In genomic region chr14:51884598-51885331, GRCm38 (mm10) we compare ENCODE assay signal across 8 mouse cellular contexts. TPM values are rescaled to one million over a fixed set of nuclear protein-coding genes. Genes with fewer than 3 reads are reported as not detected.
A peak's percentile ranks its signal among the peaks of the same experiment; 100 is the strongest.
DNase-seq lines count a peak whose midpoint lies in the region; ATAC-seq and TF ChIP-seq lines count a peak whose summit lies in the region.

TSS of gene Mettl17 (plus strand) at chr14:51884842.

- H3K36me3 ChIP-seq in forebrain, embryonic 10.5 days (replicated peaks), result peaks cover 38% of the 10 kb centered on the region
- peaks cover 32% of the 10 kb centered on the region for H3K36me3 ChIP-seq in heart, embryonic 15.5 days
- H3K36me3 ChIP-seq in liver, embryonic 14.5 days (replicated peaks; ENCODE audit: control insufficient read depth, insufficient read depth, low read depth), result no peaks in the 10 kb centered on the region
- peaks cover 11% of the 10 kb centered on the region; the same call in 1 of the 2 replicates for H3K36me3 ChIP-seq in neural tube, embryonic 11.5 days (ENCODE audit: control insufficient read depth, insufficient read depth, low read length)
- H3K36me3 ChIP-seq in stomach, postnatal 0 days (ENCODE audit: control insufficient read depth, insufficient read depth, low read length), result peaks cover 6% of the 10 kb centered on the region

- peak within 1 kb of the TSS; percentile 90 for H3K4me2 ChIP-seq in heart, embryonic 15.5 days
- peak within 1 kb of the TSS; percentile 96 for H3K4me2 ChIP-seq in liver, embryonic 14.5 days (ENCODE audit: low read depth)
- peak within 1 kb of the TSS; percentile 81 for H3K4me2 ChIP-seq in neural tube, embryonic 11.5 days (ENCODE audit: low read depth)
- H3K4me2 ChIP-seq in stomach, postnatal 0 days (replicated peaks; ENCODE audit: low read depth), result peak within 1 kb of the TSS; percentile 77

- peak within 1 kb of the TSS; percentile 75 for H3K9ac ChIP-seq in heart, embryonic 15.5 days
- H3K9ac ChIP-seq in liver, embryonic 14.5 days (replicated peaks), result peak within 1 kb of the TSS; percentile 55
- peak within 1 kb of the TSS; percentile 69 for H3K9ac ChIP-seq in neural tube, embryonic 11.5 days (ENCODE audit: low read length)
- H3K9ac ChIP-seq in stomach, postnatal 0 days (ENCODE audit: low read length), result peak within 1 kb of the TSS; percentile 68

- no peak for TF ChIP-seq CTCF in liver, embryonic 14.5 days (IDR thresholded peaks at IDR 0.05; ENCODE audit: low read depth)
- no peak; the same call in 1 of the 2 replicates for TF ChIP-seq CTCF in stomach, postnatal 0 days (IDR thresholded peaks at IDR 0.05; ENCODE audit: low read depth)

- peak within 1 kb of the TSS; percentile 92 for H3K27ac ChIP-seq in forebrain, embryonic 10.5 days
- peak within 1 kb of the TSS; percentile 81 for H3K27ac ChIP-seq in heart, embryonic 15.5 days
- peak within 1 kb of the TSS; percentile 1; the same call in 1 of the 2 replicates for H3K27ac ChIP-seq in liver, embryonic 14.5 days
- H3K27ac ChIP-seq in neural tube, embryonic 11.5 days (ENCODE audit: low read depth, low read length), result peak within 1 kb of the TSS; percentile 62
- H3K27ac ChIP-seq in stomach, postnatal 0 days (replicated peaks), result peak within 1 kb of the TSS; percentile 86

- peak within 1 kb of the TSS; percentile 62 for H3K4me3 ChIP-seq in forebrain, embryonic 10.5 days
- peak within 1 kb of the TSS; percentile 89 for H3K4me3 ChIP-seq in heart, embryonic 15.5 days
- H3K4me3 ChIP-seq in liver, embryonic 14.5 days (ENCODE audit: insufficient read depth in 1 of 2, low read depth in 2 of 2, low read length in 2 of 2), result peak within 1 kb of the TSS; percentile 79 to 90
- peak within 1 kb of the TSS; percentile 82 for H3K4me3 ChIP-seq in neural tube, embryonic 11.5 days (ENCODE audit: low read depth, low read length)
- H3K4me3 ChIP-seq in stomach, postnatal 0 days (ENCODE audit: low read depth, low read length), result peak within 1 kb of the TSS; percentile 58

- H3K4me1 ChIP-seq in forebrain, embryonic 10.5 days, result peaks cover 19% of the 10 kb centered on the region
- peaks cover 17% of the 10 kb centered on the region for H3K4me1 ChIP-seq in heart, embryonic 15.5 days (replicated peaks)
- peaks cover 6 to 11% of the 10 kb centered on the region in 2 experiments for H3K4me1 ChIP-seq in liver, embryonic 14.5 days (replicated peaks; ENCODE audit: control insufficient read depth in 2 of 2, insufficient read depth in 2 of 2, low read length in 1 of 2)
- peaks cover 6% of the 10 kb centered on the region; the same call in 1 of the 2 replicates for H3K4me1 ChIP-seq in neural tube, embryonic 11.5 days (ENCODE audit: control insufficient read depth, insufficient read depth, low read length)
- H3K4me1 ChIP-seq in stomach, postnatal 0 days (replicated peaks; ENCODE audit: control insufficient read depth, insufficient read depth), result no peaks in the 10 kb centered on the region

- peak; percentile 96 for ATAC-seq in heart, embryonic 15.5 days (replicated peaks; ENCODE audit: insufficient number of reproducible peaks, insufficient read depth, low FRiP score, low read depth)
- peak; percentile 99 for ATAC-seq in liver, embryonic 14.5 days (ENCODE audit: insufficient read depth)
- peak; percentile 97 for ATAC-seq in neural tube, embryonic 11.5 days (ENCODE audit: insufficient read depth, low FRiP score, low TSS enrichment)
- ATAC-seq in stomach, postnatal 0 days (ENCODE audit: low FRiP score, low TSS enrichment), result peak; percentile 99

- WGBS in forebrain, embryonic 10.5 days, result under 1% methylated on average over 43 of the region's 43 CpGs
- WGBS in heart, embryonic 15.5 days, result under 1% methylated on average over 43 of the region's 43 CpGs
- WGBS in liver, embryonic 14.5 days (ENCODE audit: insufficient replicate concordance), result under 1% methylated on average over 43 of the region's 43 CpGs
- under 1% methylated on average over 42 of the region's 43 CpGs for WGBS in neural tube, embryonic 11.5 days
- WGBS in stomach, postnatal 0 days, result under 1% methylated on average over 43 of the region's 43 CpGs

- H3K27me3 ChIP-seq in forebrain, embryonic 10.5 days (ENCODE audit: poor library complexity, severe bottlenecking), result no peaks in the 10 kb centered on the region
- H3K27me3 ChIP-seq in heart, embryonic 15.5 days, result no peaks in the 10 kb centered on the region
- no peaks in the 10 kb centered on the region for H3K27me3 ChIP-seq in liver, embryonic 14.5 days (ENCODE audit: control insufficient read depth, insufficient read depth, low read length)
- H3K27me3 ChIP-seq in neural tube, embryonic 11.5 days (ENCODE audit: control insufficient read depth, insufficient read depth, low read length), result no peaks in the 10 kb centered on the region
- no peaks in the 10 kb centered on the region for H3K27me3 ChIP-seq in stomach, postnatal 0 days (ENCODE audit: control insufficient read depth, insufficient read depth, low read length)

- DNase-seq in CD8-positive naive resting alpha-beta T cell, adult 2 months (ENCODE audit: low read depth in 2 of 2, low spot score in 2 of 2), result peak; percentile 92 to 95
- peak; percentile 90 for DNase-seq in c-Kit-positive CD71-negative TER-119-negative erythroid progenitor cells, embryonic 14.5 days (ENCODE audit: low read depth)
- DNase-seq in forebrain, embryonic 10.5 days (ENCODE audit: extremely low spot score, low spot score), result peak; percentile 96
- peak; percentile 98 for DNase-seq in kidney, postnatal 25 days
- DNase-seq in liver, embryonic 14.5 days (ENCODE audit: low read depth in 3 of 3, low spot score in 3 of 3), result peak; percentile 83 to 90 (median 89)
- DNase-seq in neural tube, embryonic 11.5 days (ENCODE audit: low spot score), result peak; percentile 95
- peak; percentile 98 for DNase-seq in stomach, postnatal 0 days (ENCODE audit: low spot score)

- no peaks in the 10 kb centered on the region for H3K9me3 ChIP-seq in forebrain, embryonic 10.5 days
- no peaks in the 10 kb centered on the region for H3K9me3 ChIP-seq in heart, embryonic 15.5 days (replicated peaks)
- H3K9me3 ChIP-seq in liver, embryonic 14.5 days (ENCODE audit: control insufficient read depth, low read length), result no peaks in the 10 kb centered on the region
- no peaks in the 10 kb centered on the region for H3K9me3 ChIP-seq in neural tube, embryonic 11.5 days (ENCODE audit: control insufficient read depth, low read length)
- H3K9me3 ChIP-seq in stomach, postnatal 0 days (ENCODE audit: control insufficient read depth, low read length), result no peaks in the 10 kb centered on the region

- no peak for TF ChIP-seq EP300 in liver, embryonic 14.5 days (IDR thresholded peaks at IDR 0.05; ENCODE audit: low read depth)
- TF ChIP-seq EP300 in stomach, postnatal 0 days (optimal IDR thresholded peaks at IDR 0.05), result no peak

RNA-seq across cellular contexts. Expression of gene Mettl17, which starts in this region (rescaled TPM):
- polyA plus RNA-seq in forebrain, embryonic 10.5 days (2016; fragmentation: Nextera tagmentation; extraction: Ambion mirVana), result 43.3 and 59.9 TPM in 2 replicates
- polyA plus RNA-seq in heart, embryonic 15.5 days (2015; fragmentation: Nextera tagmentation; extraction: Ambion mirVana), result 35.6 and 39.4 TPM in 2 replicates
- polyA plus RNA-seq in liver, embryonic 14.5 days (2012; rRNA removed), result 7.5 and 9.5 TPM in 2 replicates
- 10.2 and 10.8 TPM in 2 replicates for polyA plus RNA-seq in liver, embryonic 14.5 days (2014; fragmentation: Nextera tagmentation; extraction: Ambion mirVana)
- 58.8 and 58.9 TPM in 2 replicates for polyA plus RNA-seq in neural tube, embryonic 11.5 days (2014; fragmentation: Nextera tagmentation; extraction: Ambion mirVana)
- 22.7 and 24.0 TPM in 2 replicates for polyA plus RNA-seq in stomach, postnatal 0 days (2015; fragmentation: Nextera tagmentation; extraction: Ambion mirVana)

Comparison
In these comparisons a context has a peak if more than half of its experiments do, and no peak if none do; other contexts are left out.
1. Peak in every context shown above with its lines: DNase-seq, ATAC-seq, H3K4me3 ChIP-seq and H3K27ac ChIP-seq.
2. H3K27ac ChIP-seq: peak in every context shown above with its lines; median percentile 92 in forebrain, embryonic 10.5 days; 86 in stomach, postnatal 0 days; 81 in heart, embryonic 15.5 days; 62 in neural tube, embryonic 11.5 days; 1 in liver, embryonic 14.5 days.